Mouse (Mus musculus) cerebellum, postnatal 10 days (tissue): ENCODE data around the gene Spsb4.
A peak's percentile ranks its signal among the peaks of the same experiment; 100 is the strongest.

ENCODE experiments used
- DNase-seq, 2 experiments: peaks; one replicate each; pipeline ENCODE4 v3.0.0; 2021; ENCODE audit warnings: mixed read lengths in 2 of 2

Gene Spsb4

DNA sequence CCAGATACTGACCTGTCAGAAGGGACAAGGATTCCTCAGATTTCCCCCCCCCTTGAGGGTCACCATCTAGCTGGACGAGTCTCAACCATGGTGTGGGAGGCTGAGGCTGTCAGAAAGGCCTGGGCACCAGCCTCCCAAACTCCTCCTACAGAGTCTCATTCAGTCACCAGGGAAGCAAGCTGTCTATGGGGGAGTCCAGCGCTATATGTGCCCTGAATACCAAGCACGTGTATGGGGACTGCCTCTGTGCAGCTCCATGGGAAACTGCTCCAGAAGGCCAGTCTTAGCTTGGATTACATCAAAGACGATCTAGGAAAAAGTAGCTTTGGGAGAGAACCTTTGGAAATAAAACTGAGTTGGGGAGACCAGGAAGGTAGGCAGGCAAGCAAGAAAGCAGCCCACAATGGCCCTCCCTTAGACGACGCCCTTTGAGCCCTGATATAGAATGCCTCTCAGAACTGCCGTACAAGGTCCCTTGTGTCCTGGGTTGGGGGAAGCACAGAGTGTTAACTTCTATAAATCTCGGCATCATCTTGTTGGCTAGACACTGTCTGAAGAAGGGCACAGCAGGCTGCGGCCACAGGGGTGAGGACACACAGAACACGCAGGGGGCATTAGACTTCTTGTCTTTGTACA lies 40.4 kb downstream of the Spsb4 start:
- DNase-seq, result no peak

DNA sequence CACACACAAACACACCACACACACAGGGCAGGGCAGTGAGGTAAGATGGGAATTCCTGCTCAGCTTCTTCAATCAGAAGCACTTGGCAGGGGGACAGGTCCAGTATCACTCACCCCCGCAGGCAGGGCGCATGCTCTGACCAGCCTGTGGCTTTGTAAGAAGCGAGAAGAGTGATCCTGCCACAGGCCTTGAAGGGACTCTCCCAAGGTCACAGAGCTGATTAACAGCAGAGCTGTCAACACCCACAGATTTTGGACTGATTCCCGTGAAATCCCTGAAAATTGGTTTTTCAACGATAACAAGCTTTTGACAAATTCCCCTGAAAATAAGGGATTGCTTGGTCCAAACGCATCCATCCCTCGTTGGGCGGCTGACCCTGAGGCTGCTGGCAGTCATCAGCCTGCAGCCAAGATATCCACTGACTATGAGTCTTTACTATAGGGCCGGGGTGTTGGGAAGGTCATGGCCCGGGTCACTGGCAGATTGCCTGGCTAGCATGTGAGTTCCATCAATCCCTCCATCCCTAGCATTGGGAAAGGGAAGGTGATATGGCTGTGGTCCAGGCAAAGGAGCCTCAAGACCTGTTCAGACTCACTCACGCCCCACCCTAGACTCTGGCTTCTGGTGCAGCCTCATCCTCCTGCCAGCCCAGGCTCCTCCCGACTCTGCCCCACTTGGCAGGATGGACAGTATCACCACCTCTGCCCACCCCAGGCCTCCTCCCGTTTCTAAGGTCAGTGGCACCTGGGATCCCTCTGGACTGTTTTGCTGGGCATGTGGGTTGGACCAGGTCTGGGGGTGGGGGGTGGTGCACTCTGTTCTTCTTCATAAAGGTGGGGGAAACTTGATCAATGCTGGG lies 41.1 kb downstream of the Spsb4 start:
- DNase-seq, result peak; percentile 66

- peak; percentile 61 to 70 for DNase-seq
Measured at GRCm38 (mm10) chr9:96973091-96973490, 45.6 kb downstream of the Spsb4 start.

DNA sequence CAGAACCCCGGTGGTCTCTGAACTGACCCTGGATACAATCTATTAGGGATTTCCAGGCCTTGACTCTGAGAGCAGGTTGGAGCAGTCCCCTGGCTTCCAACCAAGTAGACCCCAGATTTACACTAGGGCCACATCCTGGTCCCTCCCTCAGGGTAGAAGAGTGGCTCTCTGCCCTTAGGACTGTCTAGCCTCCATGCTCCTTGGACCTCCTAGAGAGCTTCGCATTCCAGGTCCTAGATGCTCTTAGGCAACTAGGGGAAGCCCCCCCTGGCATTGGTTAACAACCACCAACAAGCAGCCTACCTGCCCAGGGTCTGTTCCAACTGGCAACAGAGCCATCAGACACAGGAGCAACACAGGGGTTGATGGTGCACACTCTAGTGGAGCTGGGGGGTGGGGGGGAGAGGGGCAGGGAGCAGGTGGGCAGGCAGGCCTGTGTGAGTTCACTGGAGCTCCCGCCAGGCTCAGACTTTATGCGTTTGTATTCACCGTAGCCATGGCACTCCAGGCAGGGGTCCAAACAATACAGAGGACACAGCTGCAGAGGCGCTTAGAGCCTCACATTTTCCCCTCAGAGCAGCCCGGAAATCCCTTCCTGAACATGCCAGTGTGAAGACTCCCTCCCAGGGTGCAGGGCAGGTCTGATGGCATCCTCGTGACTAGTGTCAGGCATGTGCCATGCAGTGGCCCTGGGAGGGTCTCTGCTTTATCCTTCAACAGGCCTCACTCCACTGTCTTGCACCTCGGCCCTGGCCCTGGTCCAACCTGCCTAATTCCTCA lies 46.8 kb downstream of the Spsb4 start:
- peak; percentile 62 to 63 for DNase-seq

GRCm38 (mm10) chr9:96967516-96967915 lies 51.1 kb downstream of the Spsb4 start:
- DNase-seq, result no peak

DNA sequence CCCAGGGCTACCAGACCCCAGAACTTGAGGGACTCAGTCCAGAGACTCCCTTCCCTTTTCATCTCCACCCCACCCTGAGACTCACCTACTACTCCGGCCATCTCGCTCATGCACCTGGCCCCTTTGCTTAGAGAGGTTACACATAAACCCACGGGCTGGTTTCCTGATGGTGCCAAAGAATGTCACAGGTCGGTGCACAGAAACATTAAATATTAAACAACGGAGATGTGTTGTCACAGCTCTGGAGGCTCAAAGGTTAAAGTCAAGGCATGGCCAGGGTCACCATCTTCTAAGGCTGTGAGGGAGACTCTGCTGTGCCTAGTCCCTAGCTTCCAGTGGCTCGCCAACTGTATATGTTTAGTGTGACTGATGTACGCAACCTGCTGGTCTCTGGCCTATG lies 52.2 kb downstream of the Spsb4 start:
- no peak for DNase-seq

GRCm38 (mm10) chr9:96963443-96964215 lies 55.0 kb downstream of the Spsb4 start:
- DNase-seq, result peak; percentile 74 to 79

- DNase-seq, result no peak
Measured at GRCm38 (mm10) chr9:96962714-96963113, 55.9 kb downstream of the Spsb4 start.

DNA sequence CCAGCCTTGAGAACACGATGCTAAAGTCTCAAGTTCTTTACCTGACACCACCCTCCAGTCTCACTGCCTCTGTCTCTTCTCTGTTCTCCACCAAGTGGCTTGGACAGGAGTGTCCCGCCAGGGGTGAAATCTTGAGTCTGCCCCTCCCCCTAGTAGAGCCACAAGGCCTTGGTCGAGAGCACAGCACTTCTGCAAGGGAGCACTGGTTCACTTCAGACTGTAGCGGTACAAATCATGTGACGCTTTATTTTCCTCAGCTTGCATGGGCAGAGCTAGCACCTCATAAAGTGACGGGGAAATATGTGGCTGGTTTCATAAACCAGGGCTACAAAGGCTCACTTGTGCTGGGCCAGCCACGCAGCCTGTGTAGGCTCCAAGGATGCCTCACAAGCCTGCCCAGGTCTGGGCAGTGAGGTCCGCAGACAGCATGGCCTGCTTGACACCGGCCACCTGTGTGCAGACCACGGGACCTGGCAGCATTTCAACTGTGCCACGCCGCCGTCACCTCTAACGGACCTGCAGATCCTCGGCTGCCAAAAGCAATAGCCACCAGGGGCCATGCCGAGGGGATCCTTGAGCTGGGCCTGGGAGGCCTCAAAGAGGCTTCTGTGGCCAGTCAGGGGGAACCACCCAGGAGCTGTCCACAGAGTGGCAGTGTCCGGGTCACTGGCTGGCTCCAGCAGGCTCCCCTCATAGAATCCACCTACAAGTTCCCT lies 56.5 kb downstream of the Spsb4 start:
- DNase-seq, result peak; percentile 46 to 56

DNA sequence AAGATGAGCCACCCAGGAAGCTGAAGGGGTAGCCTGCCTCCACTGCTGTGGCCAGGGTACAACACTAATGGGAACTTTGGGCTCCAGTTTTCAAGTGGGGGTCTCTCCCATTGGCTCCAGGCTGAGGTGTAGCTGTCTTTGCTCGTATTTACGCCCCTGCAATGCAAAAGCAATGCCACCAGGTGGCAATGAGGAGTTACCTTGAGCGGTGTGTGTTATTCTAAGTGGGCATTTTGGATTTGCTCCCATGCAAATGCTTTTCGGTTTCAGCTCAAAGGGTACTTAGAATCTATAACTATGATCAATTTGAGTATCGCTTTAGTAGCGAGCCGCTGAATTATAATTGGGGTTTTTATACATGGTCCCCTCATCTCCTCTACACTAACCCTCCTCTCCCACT lies 57.6 kb downstream of the Spsb4 start:
- DNase-seq, result peak; percentile 74 to 79

DNA sequence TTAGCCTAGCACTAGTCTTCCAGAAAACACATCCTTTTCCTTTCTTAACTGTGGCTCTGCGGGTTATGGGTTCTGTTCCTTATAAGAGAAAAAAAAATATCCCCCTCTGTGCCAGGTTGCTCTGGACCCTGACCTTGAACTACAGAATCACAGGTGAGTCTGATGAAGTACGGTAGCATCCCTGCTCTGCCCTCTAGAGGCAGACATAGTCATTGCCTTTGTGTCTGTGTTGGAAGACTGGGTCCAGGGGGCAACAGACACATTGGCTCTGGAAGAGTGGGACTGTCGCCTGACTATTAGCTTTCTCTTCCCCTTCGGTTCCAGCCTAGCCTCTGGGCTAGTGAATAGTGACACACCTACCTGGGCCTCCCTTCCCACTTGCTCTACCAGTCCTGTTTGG lies 58.4 kb downstream of the Spsb4 start:
- peak; percentile 51 to 59 for DNase-seq

DNA sequence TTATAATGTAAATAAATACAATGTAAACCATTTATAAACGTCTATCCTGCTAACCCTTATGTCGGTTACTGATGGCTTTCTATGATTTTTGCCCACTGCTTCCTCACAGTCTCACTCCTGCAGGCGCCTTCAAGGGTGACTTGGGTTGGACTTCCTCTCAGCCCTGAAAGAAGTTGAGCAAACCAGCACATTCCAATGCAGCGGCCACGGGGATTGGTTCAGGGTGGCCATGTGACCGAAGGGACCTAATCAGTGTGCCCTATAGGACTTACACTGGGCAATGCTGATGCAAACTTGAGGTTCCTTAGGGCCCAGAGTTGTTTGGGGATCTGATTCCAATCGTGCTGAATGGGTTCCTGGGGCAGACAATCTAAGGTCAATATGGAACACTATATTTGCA lies 59.2 kb downstream of the Spsb4 start:
- DNase-seq, result no peak

DNA sequence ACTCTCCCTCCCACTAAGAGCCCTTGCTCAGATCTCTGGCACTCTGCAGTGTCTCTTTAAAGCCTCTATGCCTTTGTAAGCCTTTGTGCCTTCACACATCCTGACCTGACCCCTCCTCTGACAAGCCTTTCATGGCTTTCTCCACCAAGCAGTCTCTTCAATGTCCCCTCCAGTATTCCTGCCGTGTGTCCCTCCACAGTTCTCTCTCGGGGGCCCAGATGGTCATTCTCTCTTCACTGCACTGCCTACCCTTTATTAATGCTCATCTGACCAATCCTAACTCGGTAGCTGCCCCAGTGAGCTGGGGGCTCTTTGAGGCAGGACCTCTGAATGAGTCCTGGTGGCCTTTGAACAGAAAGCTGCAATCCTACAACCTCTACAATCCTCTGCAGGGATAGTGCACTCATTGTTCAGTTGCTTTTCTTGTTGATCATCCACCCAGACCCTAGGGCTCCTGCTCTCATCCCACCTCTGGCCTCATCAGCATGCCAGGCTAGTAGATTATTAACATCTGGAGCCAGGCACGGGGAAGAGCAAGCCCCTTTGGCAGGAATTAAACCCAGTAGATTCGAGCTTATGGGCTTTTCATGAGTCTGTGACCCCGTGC lies 60.5 kb downstream of the Spsb4 start:
- DNase-seq, result no peak

- DNase-seq, result no peak
Measured at GRCm38 (mm10) chr9:96957298-96957865, 61.3 kb downstream of the Spsb4 start.

- no peak for DNase-seq
Measured at GRCm38 (mm10) chr9:96956646-96957297, 61.9 kb downstream of the Spsb4 start.

- DNase-seq, result peak in 1 of 2 experiments; percentile 32
Measured at GRCm38 (mm10) chr9:96954063-96954809, 64.4 kb downstream of the Spsb4 start.

DNA sequence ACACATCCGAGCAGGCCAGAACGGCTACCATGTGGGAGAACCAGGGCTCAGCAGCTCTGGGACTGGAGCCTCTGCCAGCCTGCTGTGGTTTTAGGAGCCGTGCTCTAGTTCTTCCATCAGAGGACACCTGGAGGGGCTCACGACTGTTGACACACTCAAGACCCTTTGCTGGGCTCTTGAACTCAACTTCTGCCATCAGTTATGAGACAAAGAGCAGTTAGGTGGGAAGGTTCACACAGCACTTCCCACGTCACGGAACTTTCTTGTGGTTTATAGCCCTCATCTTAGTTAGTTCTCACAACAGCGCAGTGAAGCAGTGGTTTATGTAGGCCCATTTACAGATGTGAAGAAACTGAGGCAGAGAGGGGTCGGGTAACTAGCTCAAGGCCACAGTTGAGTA lies 65.2 kb downstream of the Spsb4 start:
- DNase-seq, result no peak

- no peak for DNase-seq
Measured at GRCm38 (mm10) chr9:96952310-96952975, 66.2 kb downstream of the Spsb4 start.

GRCm38 (mm10) chr9:96949551-96949950 lies 69.1 kb downstream of the Spsb4 start:
- no peak for DNase-seq
